Mouse (Mus musculus) heart, embryonic 14.5 days (tissue): ENCODE data around the gene Wnt10b. TPM values are rescaled to one million over a fixed set of nuclear protein-coding genes. Genes with fewer than 3 reads are reported as not detected.

Source experiments
- ATAC-seq: fragments of 200-750 bp; cut with Nextera tagmentation; 2 replicates; pipeline ENCODE4 v1.8.0; 2017; ENCODE audit warnings: low read depth, moderate TSS enrichment; ENCODE audit not compliant: insufficient number of reproducible peaks, insufficient read depth, low FRiP score
- H3K27ac ChIP-seq, 2 experiments: fragments of 200-500 bp in 1 of 2; fragments of 300-500 bp in 1 of 2; sonication (generic) in 1 of 2; replicated peaks in 1 of 2; 2 replicates each; pipeline ENCODE4 v1.5.1; 2012 to 2014; ENCODE audit warnings: low read depth in 2 of 2, low read length in 2 of 2, control low read depth in 1 of 2, mild to moderate bottlenecking in 1 of 2, mixed read lengths in 1 of 2; ENCODE audit not compliant: control insufficient read depth in 1 of 2, insufficient read depth in 1 of 2
- H3K27me3 ChIP-seq: fragments of 300-500 bp; sonication (generic); 2 replicates; pipeline ENCODE4 v1.6.1; 2014; ENCODE audit warnings: mild to moderate bottlenecking, low read length, control low read depth; ENCODE audit not compliant: control insufficient read depth, insufficient read depth
- H3K36me3 ChIP-seq: fragments of 300-500 bp; sonication (generic); 2 replicates; pipeline ENCODE4 v1.6.1; 2014; ENCODE audit warnings: mild to moderate bottlenecking, control low read depth, low read length, mixed read lengths; ENCODE audit not compliant: control insufficient read depth, insufficient read depth
- H3K4me1 ChIP-seq, 2 experiments: fragments of 200-500 bp in 1 of 2; fragments of 300-500 bp in 1 of 2; sonication (generic) in 1 of 2; 2 replicates each; pipeline ENCODE4 v1.6.1; 2012 to 2014; ENCODE audit warnings: low read length in 2 of 2, control low read depth in 1 of 2, mixed read lengths in 1 of 2; ENCODE audit not compliant: control insufficient read depth in 2 of 2, insufficient read depth in 2 of 2
- H3K4me2 ChIP-seq: fragments of 300-500 bp; sonication (generic); 2 replicates; pipeline ENCODE4 v1.6.1; 2014; ENCODE audit warnings: mild to moderate bottlenecking, low read length
- H3K4me3 ChIP-seq, 2 experiments: fragments of 200-500 bp in 1 of 2; fragments of 300-500 bp in 1 of 2; sonication (generic) in 1 of 2; 2 replicates each; pipeline ENCODE4 v1.5.1; 2012 to 2014; ENCODE audit warnings: low read length in 2 of 2, mild to moderate bottlenecking in 2 of 2, control low read depth in 1 of 2, low read depth in 1 of 2, moderate library complexity in 1 of 2; ENCODE audit not compliant: control insufficient read depth in 1 of 2, insufficient read depth in 1 of 2
- H3K9ac ChIP-seq: fragments of 300-500 bp; sonication (generic); 2 replicates; pipeline ENCODE4 v1.6.1; 2014; ENCODE audit warnings: mild to moderate bottlenecking, low read length
- H3K9me3 ChIP-seq: fragments of 300-500 bp; sonication (generic); 2 replicates; pipeline ENCODE4 v1.6.1; 2016; ENCODE audit warnings: low read length, control low read depth; ENCODE audit not compliant: control insufficient read depth
- WGBS: fragments of 180-500 bp; shearing (Covaris S2); extraction: QIAGEN DNeasy Blood & Tissue Kit; methylation state at CpG from one replicate; pipeline ENCODE4 v1.1.7; 2014; 5-methylcytosine and 5-hydroxymethylcytosine counted together
- polyA plus RNA-seq: library from polyadenylated mRNA; unstranded; fragments of >200 nt; fragmentation: Nextera tagmentation; extraction: Ambion mirVana; gene quantifications from 2 replicates; pipeline ENCODE4 v1.2.1, GENCODE M21; 2014

Wnt10b gene
- polyA plus RNA-seq, 1 experiment from 2014 or later, result not detected

GRCm38 (mm10) chr15:98796803-98797595 lies 19.0 kb upstream of the Wnt10b start:
- Histone ChIP-seq H3K4me3 (0 out of 4 replicates have a peak overlapping the region, but pooled peaks of 1 of the 2 experiments have one; percentile 0), H3K4me2 (peak overlapping the region; percentile 35), H3K4me1 (peaks cover 7 to 25% of the 10 kb centered on the region in 2 experiments; a peak in 3 of 4 replicates), H3K9me3 (no peaks in the 10 kb centered on the region), H3K36me3 (no peaks in the 10 kb centered on the region), H3K9ac (no peak overlapping the region), H3K27me3 (peaks cover 99% of the 10 kb centered on the region), H3K27ac (no peak overlapping the region)
- ATAC-seq, result no peak
- 7% methylated on average over 13 of the region's 13 CpGs for WGBS

GRCm38 (mm10) chr15:98793141-98793698 lies 15.3 kb upstream of the Wnt10b start:
- H3K27ac ChIP-seq, result no peak overlapping the region
- H3K9ac ChIP-seq, result no peak overlapping the region
- 6% methylated on average over 13 of the region's 13 CpGs for WGBS
- H3K36me3 ChIP-seq, result no peaks in the 10 kb centered on the region
- no peak for ATAC-seq
- H3K4me2 ChIP-seq, result no peak overlapping the region
- H3K4me1 ChIP-seq, result peaks cover 7 to 45% of the 10 kb centered on the region in 2 experiments; a peak in 3 of 4 replicates
- no peaks in the 10 kb centered on the region for H3K9me3 ChIP-seq
- peak overlapping the region in 1 of 2 experiments; percentile 18; a peak in 1 of 4 replicates for H3K4me3 ChIP-seq
- H3K27me3 ChIP-seq, result peaks cover 99% of the 10 kb centered on the region

GRCm38 (mm10) chr15:98792233-98793020 lies 14.5 kb upstream of the Wnt10b start:
- Histone ChIP-seq H3K27me3 (peaks cover 99% of the 10 kb centered on the region), H3K4me1 (peaks cover 7 to 45% of the 10 kb centered on the region in 2 experiments; a peak in 3 of 4 replicates), H3K9ac (no peak overlapping the region), H3K9me3 (no peaks in the 10 kb centered on the region), H3K36me3 (no peaks in the 10 kb centered on the region), H3K27ac (no peak overlapping the region), H3K4me2 (peak overlapping the region; percentile 43), H3K4me3 (peak overlapping the region in 1 of 2 experiments; percentile 18; a peak in 2 of 4 replicates)
- ATAC-seq, result no peak
- under 1% methylated on average over 71 of the region's 75 CpGs for WGBS

GRCm38 (mm10) chr15:98791771-98792170 lies 13.8 kb upstream of the Wnt10b start:
- no peak for ATAC-seq
- Histone ChIP-seq H3K4me1 (peaks cover 3 to 39% of the 10 kb centered on the region in 2 experiments; a peak in 3 of 4 replicates), H3K9ac (no peak overlapping the region), H3K9me3 (no peaks in the 10 kb centered on the region), H3K27ac (no peak overlapping the region), H3K4me2 (peak overlapping the region; percentile 57; the same call in 1 of the 2 replicates), H3K4me3 (peak overlapping the region in 1 of 2 experiments; percentile 31; a peak in 1 of 4 replicates), H3K27me3 (peaks cover 100% of the 10 kb centered on the region), H3K36me3 (no peaks in the 10 kb centered on the region)
- WGBS, result 2% methylated on average over 23 of the region's 23 CpGs

- Histone ChIP-seq H3K4me1 (peaks cover 0 to 34% of the 10 kb centered on the region in 2 experiments; a peak in 3 of 4 replicates), H3K27me3 (peaks cover 100% of the 10 kb centered on the region), H3K9ac (peak overlapping the region; percentile 14; the same call in 1 of the 2 replicates), H3K36me3 (no peaks in the 10 kb centered on the region), H3K4me2 (peak overlapping the region; percentile 57), H3K27ac (no peak overlapping the region), H3K4me3 (peak overlapping the region; percentile 20 to 31), H3K9me3 (no peaks in the 10 kb centered on the region)
- 1% methylated on average over 12 of the region's 12 CpGs for WGBS
- ATAC-seq, result no peak
Observed at GRCm38 (mm10) chr15:98791221-98791620, 13.3 kb upstream of the Wnt10b start.

GRCm38 (mm10) chr15:98790761-98791160 lies 12.8 kb upstream of the Wnt10b start:
- Histone ChIP-seq H3K9ac (peak overlapping the region; percentile 14; the same call in 1 of the 2 replicates), H3K4me2 (peak overlapping the region; percentile 57)

More at GRCm38 (mm10) chr15:98790761-98791160, 12.8 kb upstream of the Wnt10b start:
- H3K9me3 ChIP-seq, result peaks cover 2% of the 10 kb centered on the region; the same call in 1 of the 2 replicates
- no peak for ATAC-seq
- peaks cover 0 to 34% of the 10 kb centered on the region in 2 experiments; a peak in 3 of 4 replicates for H3K4me1 ChIP-seq
- H3K4me3 ChIP-seq, result peak overlapping the region; percentile 20 to 31
- no peaks in the 10 kb centered on the region for H3K36me3 ChIP-seq
- 1% methylated on average over 23 of the region's 23 CpGs for WGBS
- H3K27ac ChIP-seq, result no peak overlapping the region
- peaks cover 95% of the 10 kb centered on the region for H3K27me3 ChIP-seq
